Mouse (Mus musculus) heart, embryonic 13.5 days (tissue): ENCODE results near the gene Serf1. TPM values are rescaled to one million over a fixed set of nuclear protein-coding genes. Genes with fewer than 3 reads are reported as not detected.

Source experiments
- ATAC-seq: fragments of 200-750 bp; cut with Nextera tagmentation; 2 replicates; pipeline ENCODE4 v1.8.0; 2017; ENCODE audit warnings: moderate TSS enrichment; ENCODE audit not compliant: insufficient number of reproducible peaks, low FRiP score, low TSS enrichment; ENCODE audit errors: extremely low read depth
- H3K27ac ChIP-seq: fragments of 300-500 bp; sonication (generic); replicated peaks from 2 replicates; pipeline ENCODE4 v1.5.1; 2015; ENCODE audit warnings: moderate library complexity, mild to moderate bottlenecking, inconsistent platforms
- H3K27me3 ChIP-seq: fragments of 300-500 bp; sonication (generic); replicated peaks from 2 replicates; pipeline ENCODE4 v1.6.1; 2015; ENCODE audit warnings: mild to moderate bottlenecking, inconsistent platforms
- H3K36me3 ChIP-seq: fragments of 300-500 bp; sonication (generic); 2 replicates; pipeline ENCODE4 v1.6.1; 2015; ENCODE audit warnings: mild to moderate bottlenecking, inconsistent platforms
- H3K4me1 ChIP-seq: fragments of 300-500 bp; sonication (generic); 2 replicates; pipeline ENCODE4 v1.6.1; 2015; ENCODE audit warnings: inconsistent platforms
- H3K4me2 ChIP-seq: fragments of 300-500 bp; sonication (generic); 2 replicates; pipeline ENCODE4 v1.6.1; 2015; ENCODE audit warnings: inconsistent platforms, mild to moderate bottlenecking, moderate library complexity
- H3K4me3 ChIP-seq: fragments of 300-500 bp; sonication (generic); 2 replicates; pipeline ENCODE4 v1.5.1; 2015; ENCODE audit warnings: moderate library complexity, mild to moderate bottlenecking, inconsistent platforms
- H3K9ac ChIP-seq: fragments of 300-500 bp; sonication (generic); 2 replicates; pipeline ENCODE4 v1.6.1; 2015; ENCODE audit warnings: inconsistent platforms, mild to moderate bottlenecking, moderate library complexity
- H3K9me3 ChIP-seq: fragments of 300-500 bp; sonication (generic); 2 replicates; pipeline ENCODE4 v1.6.1; 2016; ENCODE audit warnings: inconsistent platforms
- WGBS: fragments of 180-500 bp; shearing (Covaris S2); methylation state at CpG from one replicate; pipeline ENCODE4 v1.1.7; 2015; ENCODE audit warnings: mixed read lengths; 5-methylcytosine and 5-hydroxymethylcytosine counted together
- polyA plus RNA-seq: library from polyadenylated mRNA; unstranded; fragments of >200 nt; fragmentation: Nextera tagmentation; extraction: Ambion mirVana; gene quantifications from 2 replicates; pipeline ENCODE4 v1.2.1, GENCODE M21; 2015

Gene Serf1
- polyA plus RNA-seq = 116 and 119 TPM in 2 replicates

DNA sequence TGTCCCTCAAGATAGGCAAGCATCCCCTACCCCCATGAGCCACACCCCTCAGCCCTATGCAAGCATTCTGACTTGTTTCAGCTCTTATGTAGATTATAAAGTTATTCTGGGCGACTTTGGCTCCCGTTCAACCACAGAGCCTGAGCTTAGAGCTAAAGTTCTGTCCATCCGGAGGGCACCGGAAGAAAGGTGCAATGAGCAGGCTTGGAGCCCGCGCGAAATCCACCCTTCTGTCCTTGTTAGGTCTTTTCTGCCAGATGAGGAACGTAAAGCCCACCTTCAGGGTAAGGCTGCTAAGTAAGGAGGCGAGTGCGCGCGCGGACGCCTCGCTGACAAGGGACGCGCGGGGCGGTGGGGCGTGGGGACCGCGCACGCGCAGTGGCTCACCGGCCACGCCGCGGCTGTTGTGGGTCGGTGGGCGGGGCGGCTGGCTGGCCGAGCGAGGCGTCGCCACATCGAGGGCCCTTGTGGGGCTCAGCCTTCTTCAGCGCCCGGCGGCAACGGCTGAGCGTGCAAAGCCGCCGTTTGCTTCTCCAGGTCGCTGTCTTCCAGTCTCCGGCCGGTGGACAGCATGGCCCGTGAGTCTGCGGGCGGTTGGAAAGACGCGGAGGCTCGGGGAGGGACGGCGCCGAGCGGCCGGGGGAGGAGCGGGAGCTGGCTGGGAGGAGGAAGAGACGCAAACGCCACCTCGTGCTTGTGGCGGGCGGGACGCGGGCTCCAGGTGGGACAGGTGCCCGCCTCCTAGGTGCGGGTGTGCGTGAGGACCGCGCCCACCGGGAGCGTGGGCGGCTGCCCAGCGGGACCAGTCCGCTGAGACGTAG lies at the start of gene Serf1:
Serf1 (plus strand) TSS at position 361 of the 821 bp plus-strand sequence.
- no peaks in the 10 kb centered on the region for H3K27me3 ChIP-seq
- WGBS = under 1% methylated on average over 75 of the region's 76 CpGs

GRCm38 (mm10) chr13:100063936-100064335 lies 43.9 kb upstream of the Serf1 start:
- Histone ChIP-seq H3K27me3 (no peaks in the 10 kb centered on the region), H3K27ac (peak overlapping the region; percentile 43), H3K4me3 (no peak overlapping the region), H3K9ac (no peak overlapping the region), H3K36me3 (peaks cover 86% of the 10 kb centered on the region), H3K4me1 (peaks cover 9% of the 10 kb centered on the region), H3K9me3 (no peaks in the 10 kb centered on the region), H3K4me2 (no peak overlapping the region)
- ATAC-seq = no peak
- 69% methylated on average over 3 of the region's 3 CpGs for WGBS

More for the DNA sequence above, at the start of gene Serf1:
- H3K9ac ChIP-seq = peak within 1 kb of the TSS; percentile 85
- H3K4me1 ChIP-seq = peaks cover 19% of the 10 kb centered on the region
- peak within 1 kb of the TSS; percentile 81 for H3K4me3 ChIP-seq
- H3K36me3 ChIP-seq = no peaks in the 10 kb centered on the region; the same call in 1 of the 2 replicates
- no peaks in the 10 kb centered on the region for H3K9me3 ChIP-seq
- H3K4me2 ChIP-seq = peak within 1 kb of the TSS; percentile 86
- H3K27ac ChIP-seq = peak within 1 kb of the TSS; percentile 73
- ATAC-seq = peak; percentile 48; the same call in 1 of the 2 replicates

GRCm38 (mm10) chr13:100067821-100068220 lies 40.0 kb upstream of the Serf1 start:
- Histone ChIP-seq H3K9ac (no peak overlapping the region), H3K27ac (no peak overlapping the region), H3K4me2 (no peak overlapping the region), H3K27me3 (no peaks in the 10 kb centered on the region), H3K36me3 (peaks cover 82% of the 10 kb centered on the region), H3K9me3 (no peaks in the 10 kb centered on the region), H3K4me3 (no peak overlapping the region), H3K4me1 (peaks cover 9% of the 10 kb centered on the region)
- ATAC-seq = no peak
- 65% methylated on average over 6 of the region's 6 CpGs for WGBS

- Histone ChIP-seq H3K4me3 (no peak overlapping the region), H3K4me2 (no peak overlapping the region), H3K27ac (no peak overlapping the region), H3K4me1 (no peaks in the 10 kb centered on the region), H3K27me3 (no peaks in the 10 kb centered on the region), H3K9ac (no peak overlapping the region), H3K36me3 (peaks cover 84% of the 10 kb centered on the region), H3K9me3 (no peaks in the 10 kb centered on the region)
- ATAC-seq = no peak
- 92% methylated on average over 8 of the region's 8 CpGs for WGBS
Observed at GRCm38 (mm10) chr13:100071473-100071872, 36.3 kb upstream of the Serf1 start.

GRCm38 (mm10) chr13:100098808-100099207 lies 9.0 kb upstream of the Serf1 start:
- 83% methylated on average over 6 of the region's 6 CpGs for WGBS
- H3K4me1 ChIP-seq = peaks cover 15% of the 10 kb centered on the region
- H3K27me3 ChIP-seq = no peaks in the 10 kb centered on the region
- ATAC-seq = no peak
- no peak overlapping the region for H3K27ac ChIP-seq
- no peak overlapping the region for H3K4me2 ChIP-seq
- no peak overlapping the region for H3K4me3 ChIP-seq
- H3K9me3 ChIP-seq = no peaks in the 10 kb centered on the region
- no peak overlapping the region for H3K9ac ChIP-seq
- peaks cover 54% of the 10 kb centered on the region for H3K36me3 ChIP-seq

DNA sequence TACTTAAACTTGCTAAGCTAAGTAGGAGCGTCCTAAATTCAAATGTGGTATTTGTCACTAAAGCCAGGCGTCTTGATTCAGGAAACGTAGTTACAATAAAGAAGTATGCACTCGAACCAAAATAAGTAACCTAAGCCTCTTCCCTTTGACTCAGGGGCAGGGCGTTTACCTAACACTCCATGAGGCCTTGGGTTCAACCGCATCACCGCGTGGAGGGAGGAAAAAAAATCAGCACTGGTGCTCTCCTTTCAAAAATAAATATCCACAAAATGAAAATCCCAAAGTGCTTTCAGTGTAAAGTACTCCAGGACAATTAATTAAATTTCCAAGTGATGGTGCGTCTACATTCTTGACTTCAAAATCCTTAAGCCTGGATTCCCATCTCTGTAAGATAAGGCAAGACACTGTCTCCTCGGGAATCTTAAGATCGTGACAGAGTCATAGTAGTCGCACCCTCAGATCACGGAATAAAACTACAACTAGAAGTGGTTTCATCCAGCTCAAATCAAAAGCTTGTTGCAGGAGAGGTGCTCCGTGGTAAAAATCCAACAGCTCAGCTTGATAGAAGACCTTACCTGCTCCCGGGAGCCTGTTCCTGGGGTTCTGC lies 4.7 kb upstream of the Serf1 start:
- H3K4me1 ChIP-seq = peaks cover 24% of the 10 kb centered on the region
- ATAC-seq = no peak
- peak overlapping the region; percentile 100 for H3K4me3 ChIP-seq
- peaks cover 13% of the 10 kb centered on the region for H3K36me3 ChIP-seq
- peak overlapping the region; percentile 90 for H3K27ac ChIP-seq
- peak overlapping the region; percentile 98 for H3K9ac ChIP-seq
- H3K27me3 ChIP-seq = no peaks in the 10 kb centered on the region
- peak overlapping the region; percentile 77 for H3K4me2 ChIP-seq
- no peaks in the 10 kb centered on the region for H3K9me3 ChIP-seq
- 5% methylated on average over 15 of the region's 15 CpGs for WGBS

- peak; percentile 61 for ATAC-seq
- under 1% methylated on average over 41 of the region's 44 CpGs for WGBS
- no peaks in the 10 kb centered on the region for H3K9me3 ChIP-seq
- peak within 1 kb of the TSS; percentile 98 for H3K9ac ChIP-seq
- H3K27me3 ChIP-seq = no peaks in the 10 kb centered on the region
- H3K4me1 ChIP-seq = peaks cover 27% of the 10 kb centered on the region
- peaks cover 6% of the 10 kb centered on the region for H3K36me3 ChIP-seq
- peak within 1 kb of the TSS; percentile 90 for H3K27ac ChIP-seq
- peak within 1 kb of the TSS; percentile 100 for H3K4me3 ChIP-seq
- H3K4me2 ChIP-seq = peak within 1 kb of the TSS; percentile 77
Observed at GRCm38 (mm10) chr13:100103748-100104254, 4.0 kb upstream of the Serf1 start, which contains the start of gene Bdp1. TSS of gene Bdp1 (minus strand) at chr13:100104070.

DNA sequence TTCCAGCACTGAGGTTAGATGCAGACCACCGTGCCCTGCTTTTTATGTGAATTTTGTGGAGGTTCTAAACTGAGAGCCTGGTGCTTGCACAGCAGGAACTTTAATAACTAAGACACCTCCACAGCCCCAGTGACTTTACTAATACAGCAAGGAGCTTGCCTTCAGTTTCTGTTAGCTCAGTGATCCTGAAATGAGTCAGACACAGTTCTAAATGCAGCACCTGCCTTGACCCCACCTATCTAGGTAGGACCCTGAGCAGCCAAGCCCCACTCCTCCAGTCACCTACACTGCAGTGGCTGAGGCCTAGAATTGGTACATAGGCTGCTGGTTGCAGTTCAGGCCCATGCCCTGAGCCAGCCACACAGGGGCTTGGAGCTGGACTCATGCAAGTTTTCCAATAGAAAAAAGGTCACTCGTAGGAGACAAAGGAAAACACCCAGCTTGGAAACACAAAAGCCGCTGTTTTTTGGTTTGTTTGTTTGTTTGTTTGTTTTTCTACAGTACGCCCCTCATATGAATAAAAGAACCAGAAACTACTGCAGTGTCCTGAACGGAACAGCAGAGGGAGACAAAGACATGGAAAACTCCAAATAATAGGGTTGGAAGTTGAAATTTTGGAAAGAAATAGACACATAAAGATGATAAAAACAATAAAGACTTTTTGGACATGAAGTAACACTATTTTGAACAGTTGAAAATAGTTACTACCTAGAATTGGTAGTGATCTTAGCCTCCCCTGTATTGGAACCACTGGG lies 4.6 kb downstream of the Serf1 start:
- WGBS = 37% methylated on average over 5 of the region's 5 CpGs
- Histone ChIP-seq H3K4me2 (no peak overlapping the region), H3K4me1 (peaks cover 10% of the 10 kb centered on the region), H3K27ac (no peak overlapping the region), H3K9ac (no peak overlapping the region), H3K27me3 (no peaks in the 10 kb centered on the region), H3K36me3 (peaks cover 25% of the 10 kb centered on the region), H3K4me3 (no peak overlapping the region), H3K9me3 (no peaks in the 10 kb centered on the region)
- ATAC-seq = no peak

DNA sequence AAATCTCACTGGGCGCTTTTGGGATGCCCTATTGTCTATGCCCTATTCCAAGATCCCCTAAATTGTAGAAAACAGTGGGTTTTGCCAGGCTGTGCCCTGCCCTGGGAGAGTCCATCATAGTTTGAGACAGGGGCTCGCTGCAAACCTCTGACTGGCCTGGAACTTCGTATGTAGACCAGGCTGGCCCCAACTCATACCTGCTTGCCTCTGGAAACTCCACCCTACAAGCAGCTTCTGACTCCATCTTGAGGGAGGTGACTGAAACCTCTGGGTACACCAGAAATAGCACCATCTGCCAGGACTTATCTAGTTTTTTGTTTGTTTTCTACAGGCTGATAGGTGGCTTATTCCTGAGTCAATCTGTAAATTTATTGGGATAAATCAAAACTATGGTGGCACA lies 16.2 kb downstream of the Serf1 start:
- Histone ChIP-seq H3K4me1 (peaks cover 18% of the 10 kb centered on the region), H3K9ac (peak overlapping the region; percentile 94; the same call in 1 of the 2 replicates), H3K9me3 (no peaks in the 10 kb centered on the region), H3K27me3 (no peaks in the 10 kb centered on the region), H3K4me2 (peak overlapping the region; percentile 97), H3K4me3 (peak overlapping the region; percentile 92), H3K27ac (no peak overlapping the region), H3K36me3 (peaks cover 23% of the 10 kb centered on the region)
- 84% methylated on average over 3 of the region's 3 CpGs for WGBS
- ATAC-seq = no peak

GRCm38 (mm10) chr13:100124423-100125257 lies 16.8 kb downstream of the Serf1 start, which contains the start of gene Smn1:
TSS of gene Smn1 (plus strand) at chr13:100124852.
- Histone ChIP-seq H3K9ac (peak within 1 kb of the TSS; percentile 94), H3K27ac (0 out of 2 replicates have a peak within 1 kb of the TSS, but pooled peaks have one; percentile 24), H3K9me3 (no peaks in the 10 kb centered on the region), H3K27me3 (no peaks in the 10 kb centered on the region), H3K4me2 (peak within 1 kb of the TSS; percentile 97), H3K36me3 (peaks cover 30% of the 10 kb centered on the region), H3K4me3 (peak within 1 kb of the TSS; percentile 92), H3K4me1 (peaks cover 18% of the 10 kb centered on the region)
- peak; percentile 58; the same call in 1 of the 2 replicates for ATAC-seq
- WGBS = 4% methylated on average over 42 of the region's 42 CpGs
